Mouse (Mus musculus) spleen, postnatal 10 days (tissue): ENCODE data around the gene Zfp276.
"Not testable (repeated sequence)": the region's sequence is repeated elsewhere in the genome, so short reads cannot be mapped to it uniquely, and the experiment has no call there.

Experiments used
- DNase-seq, 2 experiments: peaks; one replicate each; pipeline ENCODE4 v3.0.0; 2021 to 2022; ENCODE audit warnings: low spot score in 2 of 2

Zfp276 gene

DNA sequence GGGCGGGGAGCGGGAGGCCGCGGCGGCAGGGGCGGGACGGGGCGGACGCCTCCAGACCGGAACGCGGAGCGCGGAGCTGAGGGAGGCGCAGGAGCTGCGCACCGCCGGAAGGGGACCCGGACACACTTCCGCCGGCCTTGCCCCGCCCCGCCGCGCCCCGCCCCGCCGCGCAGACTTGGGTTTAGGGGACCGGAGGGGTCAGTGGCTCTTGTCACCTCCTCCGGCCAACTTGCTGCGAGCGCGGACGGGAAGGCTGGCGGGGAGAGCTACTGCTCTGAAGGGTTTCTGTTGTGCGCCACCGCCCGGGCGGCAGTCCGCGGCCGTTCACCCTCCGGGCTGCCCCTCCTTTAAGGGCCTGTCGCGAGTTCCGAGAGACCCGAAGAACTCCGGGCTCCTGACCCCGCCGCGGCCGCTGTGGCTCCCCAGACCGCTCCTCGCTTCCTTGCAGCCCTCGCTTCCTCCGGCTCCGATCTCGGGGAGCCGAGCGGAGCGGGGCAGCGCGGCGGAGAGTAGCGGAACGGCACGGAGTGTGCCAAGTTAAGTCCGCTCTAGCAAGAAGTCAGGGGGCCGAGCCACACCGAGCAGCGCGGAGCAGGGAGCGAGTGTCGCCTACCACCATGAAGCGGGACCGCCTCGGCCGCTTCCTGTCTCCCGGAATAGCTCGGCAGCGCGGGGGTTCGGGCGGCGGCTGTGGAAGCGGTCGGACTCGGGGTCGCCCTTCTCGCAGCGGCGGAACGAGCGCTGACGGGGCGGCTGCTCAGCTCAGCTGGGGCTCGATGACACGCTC, at the start of gene Zfp276, which contains the start of gene Vps9d1:
Gene Zfp276, plus strand, starts transcription at position 97 of the 787 bp plus-strand sequence.
Gene Vps9d1, minus strand, starts transcription at position 250 of the 787 bp plus-strand sequence.
- DNase-seq, result peak; percentile 89 to 90

DNA sequence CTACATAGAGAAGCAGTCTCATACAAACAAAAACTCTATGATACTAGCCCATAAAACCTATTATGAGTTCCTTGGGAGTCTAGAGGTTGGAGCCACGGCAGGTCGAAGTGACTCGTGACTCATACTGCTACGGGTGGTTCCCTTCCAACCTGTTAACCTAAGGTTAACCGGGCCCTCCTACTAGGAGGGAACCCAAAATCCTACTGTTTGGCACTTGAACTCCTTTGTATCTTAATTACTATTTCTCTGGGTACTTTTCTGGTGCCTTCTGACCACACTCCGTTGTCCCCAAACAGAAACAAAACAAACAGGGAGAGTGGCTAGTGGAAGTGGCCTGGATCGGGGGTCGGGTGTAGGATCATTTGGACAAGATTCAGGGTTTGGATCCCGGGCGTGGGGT, 42.1 kb upstream of the Zfp276 start:
- no peak for DNase-seq

DNA sequence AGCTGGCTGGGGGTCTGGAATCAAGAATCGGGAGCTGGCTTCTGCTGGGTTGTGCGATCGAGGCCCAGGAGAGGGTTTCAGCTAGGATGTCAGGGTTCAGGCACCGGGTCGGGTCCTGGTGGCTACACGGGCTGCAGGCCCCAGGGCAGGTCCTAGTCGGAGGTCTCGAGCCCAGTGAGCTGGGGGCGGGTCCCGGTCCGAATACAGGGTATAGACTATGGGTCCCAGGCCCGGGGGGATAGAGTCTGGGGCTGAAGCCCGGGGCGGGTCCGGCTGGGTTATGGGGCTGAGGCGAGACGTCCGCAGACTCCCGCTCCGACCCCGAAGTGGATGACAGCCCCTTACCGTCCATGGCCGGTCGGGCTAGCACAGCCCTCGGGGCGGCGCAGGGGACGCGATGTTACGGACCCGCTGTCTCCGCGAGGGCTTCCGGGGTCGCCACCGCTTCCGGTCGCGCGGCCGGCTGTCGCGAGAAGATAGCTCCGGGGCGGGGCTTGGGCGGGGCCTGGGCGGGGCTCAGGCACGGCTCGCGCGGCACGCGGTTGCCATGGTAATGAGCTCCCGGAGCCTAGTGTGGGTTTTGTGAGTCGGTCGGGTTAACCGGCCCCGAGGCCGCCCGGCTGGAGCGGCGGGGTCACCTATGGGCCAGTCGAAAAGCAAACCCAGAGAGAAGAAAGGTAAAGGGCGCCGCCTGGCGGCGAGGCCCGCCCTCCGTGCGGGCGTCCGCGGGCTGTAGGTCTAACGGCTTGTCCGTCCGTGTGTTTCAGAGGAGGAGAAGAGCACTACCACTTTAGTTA, 41.5 kb upstream of the Zfp276 start, which contains the start of the genes Chmp1a and Spata33:
Gene Chmp1a, minus strand, starts transcription at position 443 of the 797 bp plus-strand sequence.
Gene Spata33, plus strand, starts transcription at position 512 of the 797 bp plus-strand sequence.
- DNase-seq, result peak; percentile 87 to 93

DNA sequence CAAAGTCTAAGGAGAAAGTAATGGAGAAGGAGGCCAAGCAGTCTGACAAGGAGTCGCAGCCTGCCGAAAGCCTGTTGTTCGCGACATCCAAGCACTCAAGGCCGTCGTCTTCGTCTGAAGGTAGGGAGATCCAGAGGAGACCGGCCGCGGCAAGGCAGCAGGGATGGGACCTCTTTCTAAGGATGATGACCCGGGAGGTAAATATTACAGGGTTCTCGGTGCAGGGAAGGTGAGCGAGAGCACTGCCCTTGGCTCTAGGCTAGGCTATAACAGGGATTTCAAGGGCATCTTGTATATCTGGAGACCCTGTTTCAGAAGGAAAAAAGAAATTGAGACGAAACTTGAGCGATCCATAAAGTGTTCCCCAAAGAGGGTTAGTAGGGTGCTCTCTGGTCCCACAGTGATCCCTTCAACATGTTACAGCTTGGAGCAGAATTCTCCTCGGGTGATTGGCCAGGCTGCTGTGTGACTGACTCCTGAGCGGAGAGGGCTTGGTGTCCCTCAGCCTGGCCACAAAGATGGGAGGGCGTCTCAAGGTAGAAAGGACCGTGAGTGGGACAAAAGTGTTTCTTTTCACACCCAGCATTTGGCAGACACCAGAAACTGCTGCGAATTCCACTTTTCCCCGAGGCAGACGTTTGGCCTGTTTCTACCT, 40.8 kb upstream of the Zfp276 start:
- no peak for DNase-seq

DNA sequence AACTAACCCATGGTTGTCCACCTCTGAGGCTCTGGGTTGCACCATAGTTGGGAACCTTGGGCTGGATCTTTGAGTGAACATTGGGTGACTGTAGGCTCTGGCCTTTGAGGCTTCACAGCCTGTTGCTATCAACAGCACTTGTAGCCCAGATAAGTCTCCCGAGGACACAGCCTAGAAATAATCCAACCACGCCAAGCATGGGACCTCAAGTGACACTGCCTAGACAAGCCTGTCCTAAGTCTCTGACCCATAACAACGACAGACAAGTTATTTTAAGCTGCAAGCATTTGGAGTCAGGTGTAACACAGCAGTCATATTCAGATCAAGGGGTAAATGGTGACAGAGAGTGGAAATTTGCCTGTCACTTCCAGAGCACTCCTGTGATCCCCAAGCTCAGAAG, 38.6 kb upstream of the Zfp276 start:
- DNase-seq, result no peak

DNA sequence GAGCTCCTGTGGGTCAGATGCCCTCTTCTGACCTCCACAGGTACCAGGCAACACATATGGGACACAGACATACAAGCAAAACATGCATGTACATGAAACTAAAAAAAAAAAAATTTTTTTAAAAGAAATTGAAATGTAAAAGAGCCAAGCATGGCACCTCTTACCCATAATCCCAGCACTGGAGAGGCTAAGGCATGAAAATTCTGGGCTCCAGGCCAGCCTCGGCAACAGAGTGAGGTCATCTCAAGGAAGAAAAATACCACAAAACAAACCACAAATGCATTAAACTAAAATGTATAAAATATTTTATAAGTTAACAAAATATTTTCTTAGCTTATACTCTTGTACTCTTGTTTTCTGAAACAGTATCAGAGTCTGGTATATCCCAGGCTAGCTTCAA, 33.1 kb upstream of the Zfp276 start:
- no peak for DNase-seq

DNA sequence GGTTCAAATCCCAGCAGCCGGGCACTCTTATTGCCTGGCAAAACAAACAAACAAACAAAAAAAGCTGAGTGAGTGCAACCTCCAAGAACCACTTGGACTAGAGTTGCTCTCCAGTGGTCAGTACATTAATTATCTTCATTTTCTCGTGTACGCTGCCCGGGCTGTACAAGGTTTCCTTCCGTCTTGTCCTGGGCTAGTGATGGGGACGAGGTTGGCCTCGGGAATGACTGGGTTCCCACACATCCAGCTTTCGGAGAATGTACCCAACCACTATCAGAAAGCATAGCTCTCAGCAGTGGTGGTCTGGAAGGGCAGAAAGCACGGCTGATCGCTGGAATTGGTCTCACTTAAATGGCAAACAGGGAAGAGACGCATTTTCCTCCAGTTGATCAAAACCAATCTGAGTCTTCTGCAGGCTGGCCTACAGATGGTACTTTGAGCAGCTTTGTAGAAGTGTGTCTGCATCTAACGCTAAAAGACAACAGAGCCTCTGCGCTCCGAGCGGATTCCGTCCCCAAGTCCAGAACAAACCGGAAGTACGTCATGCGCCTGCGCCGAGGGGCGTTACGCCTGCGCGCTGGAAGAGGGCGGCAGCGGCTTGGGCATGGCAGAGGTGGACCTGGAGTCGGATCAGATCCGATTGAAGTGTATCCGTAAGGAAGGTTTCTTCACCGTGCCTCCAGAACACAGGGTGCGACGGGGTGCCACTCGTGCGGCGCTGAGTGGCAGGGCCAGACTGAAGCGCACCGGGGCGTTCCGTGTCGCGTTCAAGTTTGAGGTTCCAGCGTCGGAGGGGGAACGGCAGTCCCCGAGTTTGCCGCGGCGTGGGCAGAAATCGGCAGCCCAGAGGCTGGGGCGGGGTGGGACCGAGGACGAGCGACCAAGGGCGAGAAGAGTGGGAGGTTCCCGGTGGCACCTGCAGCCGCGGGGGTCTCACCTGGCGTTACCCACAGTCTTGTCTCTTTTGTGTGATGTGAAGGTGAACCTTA, 29.4 kb upstream of the Zfp276 start, which contains the start of gene Cdk10:
Gene Cdk10, plus strand, starts transcription at position 565 of the 989 bp plus-strand sequence.
- peak; percentile 89 to 95 for DNase-seq

DNA sequence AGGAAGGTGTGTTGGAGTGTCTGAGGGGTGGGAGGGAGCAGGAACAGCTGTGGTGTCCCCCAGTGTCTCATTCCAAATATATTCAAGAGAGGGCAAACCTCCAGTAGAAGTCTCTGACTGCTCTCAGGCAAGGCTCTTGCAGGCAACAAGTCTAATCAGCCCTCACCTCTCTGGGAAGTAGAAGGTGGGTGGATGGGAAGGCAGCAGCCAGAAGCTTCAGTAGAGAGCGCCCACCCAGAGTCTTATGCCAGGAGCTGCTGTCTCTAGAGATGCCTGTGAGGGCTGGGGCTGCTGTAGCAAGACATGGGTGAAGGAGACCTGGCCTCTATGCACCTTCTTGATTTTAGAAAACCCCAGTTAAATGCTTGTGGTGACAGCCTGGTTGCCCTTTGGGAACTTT, 25.6 kb upstream of the Zfp276 start:
- no peak for DNase-seq

DNA sequence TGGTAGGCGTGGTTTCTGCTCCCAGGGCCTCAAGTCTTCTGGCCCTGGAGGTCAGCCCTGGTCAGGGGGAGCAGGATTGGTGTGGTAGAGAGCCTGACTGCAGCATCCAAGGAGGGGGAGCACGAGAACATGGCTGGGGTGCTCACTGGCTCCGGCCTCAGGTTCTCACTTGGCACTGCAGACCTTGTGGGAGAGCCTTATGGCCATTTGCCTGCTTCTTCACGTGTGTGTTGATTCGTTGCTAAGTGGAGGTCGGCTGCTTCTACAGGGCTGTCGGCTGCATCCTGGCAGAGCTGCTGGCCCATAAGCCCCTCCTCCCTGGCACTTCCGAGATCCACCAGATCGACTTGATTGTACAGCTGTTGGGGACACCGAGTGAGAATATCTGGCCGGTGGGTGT, 23.7 kb upstream of the Zfp276 start:
- not testable (repeated sequence) for DNase-seq

DNA sequence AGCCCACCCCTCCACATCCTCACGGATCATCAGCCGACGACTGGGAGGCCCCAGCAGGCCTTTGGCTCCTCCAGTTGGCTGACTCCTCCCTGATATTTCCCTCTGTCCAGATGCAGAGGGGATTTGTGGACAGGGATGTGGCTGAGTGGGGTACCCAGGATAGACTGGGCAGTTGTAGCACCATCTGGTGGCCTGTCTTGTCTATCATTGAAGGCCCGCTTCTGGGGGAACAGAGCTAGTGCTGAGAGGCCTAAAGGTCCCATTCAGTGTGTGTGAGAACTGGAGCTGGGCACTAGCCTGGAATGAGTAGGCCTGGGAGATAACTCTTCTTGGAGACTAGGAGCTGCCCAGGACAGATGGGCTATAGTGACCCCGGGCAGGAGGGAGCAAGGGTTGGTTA, 22.3 kb upstream of the Zfp276 start:
- DNase-seq, result no peak

DNA sequence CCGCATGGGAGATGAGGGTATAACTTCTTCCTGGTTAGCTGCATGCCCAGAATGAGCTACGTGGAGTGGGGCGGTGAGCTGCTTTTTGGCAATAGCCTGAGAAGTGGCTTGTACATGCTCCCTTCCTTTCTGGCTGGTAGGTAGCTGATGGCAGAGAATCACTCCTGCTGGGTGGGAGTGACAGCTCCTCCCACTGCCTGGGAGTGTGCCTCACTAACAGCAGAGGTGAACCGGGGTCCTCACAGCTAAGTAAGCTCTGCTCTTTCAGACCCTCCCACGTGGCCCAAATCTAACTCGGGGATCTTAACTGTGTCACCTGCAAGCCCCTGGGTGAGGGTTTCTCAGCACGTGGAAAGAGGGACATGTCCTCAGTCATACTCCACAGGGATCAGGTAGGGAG, 21.4 kb upstream of the Zfp276 start:
- no peak for DNase-seq

DNA sequence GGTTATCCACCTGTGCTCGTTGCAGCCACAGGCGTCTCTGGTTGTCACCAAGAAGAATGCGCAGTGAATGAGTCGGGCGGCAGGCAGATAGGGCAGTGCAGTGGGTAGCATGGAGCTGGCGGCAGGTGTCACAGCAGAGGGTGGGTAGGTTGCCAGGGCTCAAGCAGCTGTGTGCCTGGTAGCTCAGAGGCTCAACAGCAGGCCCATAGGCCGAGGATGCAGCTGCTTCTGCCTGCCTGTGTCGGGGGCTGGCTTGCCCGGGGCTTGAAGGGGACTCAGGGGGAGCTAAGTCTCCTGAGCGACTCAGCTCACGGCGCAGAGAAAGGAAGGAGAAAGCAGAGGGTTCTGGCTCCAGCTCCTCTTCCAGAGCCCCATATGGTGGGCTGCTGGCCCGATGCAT, 20.7 kb upstream of the Zfp276 start:
- DNase-seq, result no peak

DNA sequence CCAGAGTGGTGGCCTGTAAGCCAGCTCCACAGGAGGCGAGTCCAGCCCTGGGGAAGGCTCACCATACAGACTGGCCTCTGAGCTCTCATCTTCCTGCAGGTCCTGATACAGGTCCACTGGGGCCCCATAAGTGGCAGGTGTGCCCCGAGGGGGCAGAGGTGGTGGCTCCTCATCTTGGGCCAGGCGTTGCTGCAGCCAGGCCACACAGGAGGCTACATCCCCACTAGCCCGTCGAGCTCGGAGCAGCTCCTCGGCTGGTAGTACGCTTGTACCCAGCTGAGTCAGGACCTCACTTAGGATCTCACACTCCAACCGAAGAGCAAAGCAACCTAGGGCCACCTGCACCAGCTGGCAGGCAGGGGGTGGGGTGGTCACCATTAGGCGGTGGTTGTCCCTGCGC, 20.2 kb upstream of the Zfp276 start:
- no peak for DNase-seq

DNA sequence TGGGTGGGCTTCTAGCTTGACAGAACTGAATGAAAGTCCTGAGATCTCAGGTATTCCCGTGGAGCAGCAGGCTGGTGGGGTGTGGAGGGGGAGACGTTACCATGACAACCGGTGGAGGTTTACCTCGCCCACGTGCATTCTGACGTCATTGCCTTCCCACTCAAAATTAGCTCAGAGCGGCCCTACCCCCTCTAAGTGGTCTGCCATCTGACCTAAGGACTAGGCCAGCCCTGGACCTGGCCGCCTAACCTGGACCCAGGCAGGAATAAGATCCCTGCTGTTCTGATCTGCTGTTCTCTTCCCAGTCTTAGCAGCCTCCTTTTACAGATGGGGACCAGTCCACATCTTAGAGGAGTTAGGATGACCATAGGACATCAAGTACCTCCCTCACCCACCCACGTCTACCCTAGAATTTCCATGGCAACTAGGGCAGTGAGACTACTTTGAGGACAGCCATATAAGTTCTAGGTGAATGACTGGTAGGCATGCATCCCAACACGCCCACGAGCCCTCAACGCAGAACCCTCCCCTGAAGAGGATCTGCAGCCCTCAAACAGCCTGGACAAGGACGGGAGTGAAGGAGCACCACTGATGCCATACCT, 19.0 kb upstream of the Zfp276 start:
- DNase-seq, result no peak

DNA sequence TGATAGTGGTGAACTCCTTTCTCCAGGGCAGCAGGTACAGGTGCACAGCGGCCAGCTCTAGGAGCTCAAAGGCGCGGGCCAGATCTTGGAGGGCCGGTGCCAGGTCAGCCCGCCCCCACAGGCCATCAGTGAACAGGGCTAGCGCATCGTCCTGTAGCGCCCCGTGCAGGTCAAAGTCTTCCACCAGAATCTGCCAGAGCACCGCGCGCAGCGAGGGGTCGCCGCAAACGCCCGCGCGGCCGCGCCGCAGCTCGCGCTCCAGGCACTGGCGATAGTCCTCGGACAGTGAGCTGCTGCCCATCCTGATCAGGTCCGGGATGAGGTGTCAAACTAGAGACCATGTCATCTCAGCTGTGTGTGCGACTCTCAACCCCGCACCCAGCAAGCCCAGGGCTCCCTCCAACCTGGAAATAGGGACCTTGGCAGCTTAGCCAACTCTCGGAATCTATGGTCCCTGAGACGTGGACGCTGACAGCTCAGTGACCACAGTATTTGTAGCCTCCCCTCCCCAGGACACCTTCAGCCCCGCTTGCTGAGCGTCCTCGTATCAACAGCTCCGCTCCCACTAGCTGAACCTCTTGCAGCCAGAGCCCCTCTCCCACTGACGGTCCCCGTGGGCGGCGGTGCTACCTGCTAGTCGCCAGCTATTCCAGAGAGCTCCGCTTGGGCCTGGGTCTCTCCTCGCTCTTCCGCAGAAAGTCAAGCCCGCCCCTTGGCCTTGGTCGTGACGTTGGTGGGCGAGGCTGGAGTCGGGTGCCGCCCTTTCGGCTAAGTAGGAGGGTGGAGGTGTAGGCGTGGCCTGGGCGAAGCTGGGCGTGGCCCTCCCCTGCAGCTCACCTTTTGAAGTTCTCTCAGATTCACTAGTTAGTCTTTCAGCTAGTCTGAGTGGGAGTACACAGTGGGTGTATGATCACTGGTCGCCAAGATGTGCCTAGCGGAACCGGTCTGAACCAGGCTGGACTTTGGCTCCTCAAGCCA, 18.2 kb upstream of the Zfp276 start, which contains the start of gene Spata2l:
Gene Spata2l, minus strand, starts transcription at position 714 of the 978 bp plus-strand sequence.
- DNase-seq, result peak; percentile 76 to 92

DNA sequence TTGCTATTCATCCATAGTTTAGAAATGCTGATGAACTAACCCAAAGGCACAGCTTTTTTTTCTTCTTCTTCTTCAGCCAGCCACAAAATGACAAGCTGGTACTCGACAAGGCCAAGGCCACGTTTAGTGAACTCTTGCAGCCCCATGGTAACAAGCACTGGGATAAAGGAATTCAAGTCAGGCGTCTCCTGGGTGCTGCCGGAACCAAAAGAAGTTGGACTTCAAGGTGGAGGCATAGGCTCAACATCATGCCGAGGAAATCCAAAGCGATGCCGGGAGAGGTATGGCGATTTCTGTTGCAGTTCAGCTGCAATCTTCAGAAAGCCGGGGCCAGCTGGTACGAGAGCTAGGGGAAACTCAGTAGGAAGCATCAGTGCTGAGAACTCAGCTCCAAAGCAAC, 14.6 kb upstream of the Zfp276 start:
- DNase-seq, result no peak

DNA sequence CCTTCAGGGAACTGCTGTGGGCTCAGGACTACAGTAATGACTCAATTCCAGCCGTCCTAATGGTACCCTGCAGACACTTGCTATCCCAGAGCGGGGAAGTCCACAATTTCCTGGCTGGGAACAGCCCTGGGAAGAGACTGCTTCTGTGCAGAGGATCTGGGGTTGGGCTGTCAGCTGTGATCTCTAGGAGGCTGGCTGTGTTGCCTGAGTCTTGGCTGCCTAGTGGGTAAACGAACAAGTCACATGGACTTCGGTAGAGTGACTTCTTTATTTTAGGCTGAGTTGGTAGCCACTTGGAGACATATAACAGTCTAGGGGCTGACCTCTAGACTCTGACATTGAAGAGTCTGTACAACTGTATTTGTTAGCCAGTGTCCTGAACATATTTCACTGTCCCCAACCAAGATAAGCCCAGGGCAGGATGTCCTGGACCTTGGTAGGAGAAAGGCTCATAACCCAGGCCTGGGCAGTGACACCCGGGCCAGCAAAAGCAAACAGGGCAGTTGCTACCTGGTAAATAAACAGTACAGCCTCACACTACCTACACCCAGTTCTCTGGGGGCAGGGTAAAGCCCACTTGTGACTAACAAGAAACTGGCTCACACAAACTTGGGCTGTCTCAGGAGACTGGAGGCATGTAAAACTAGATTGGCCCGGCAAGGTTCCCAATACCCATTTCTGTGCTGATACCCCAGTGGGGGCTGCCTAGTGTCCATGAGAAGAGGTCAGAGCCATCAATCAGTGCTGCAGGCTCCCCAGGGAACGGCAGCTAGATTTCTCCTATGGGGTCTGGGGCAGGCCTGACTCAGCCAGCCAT, 11.7 kb upstream of the Zfp276 start:
- no peak for DNase-seq

DNA sequence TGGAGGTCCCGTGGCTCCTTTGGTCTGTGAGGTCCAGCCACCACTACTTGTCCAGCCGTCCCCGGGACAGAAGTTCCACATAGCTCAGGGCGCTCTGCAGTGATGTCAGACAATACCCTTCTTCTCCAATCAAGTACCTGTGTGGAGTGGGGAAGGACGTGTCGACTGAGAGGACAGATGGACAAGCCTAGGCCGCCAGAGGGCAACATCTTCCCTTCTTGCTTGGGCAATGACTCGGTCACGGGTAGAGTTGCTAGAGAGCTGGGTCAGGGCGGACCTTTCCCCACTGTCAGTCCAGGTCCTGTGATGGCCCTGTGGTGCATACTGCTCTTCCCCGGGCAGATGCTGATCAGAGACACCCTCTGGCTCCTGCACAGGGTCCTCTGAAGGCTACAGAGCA, 10.9 kb upstream of the Zfp276 start:
- DNase-seq, result no peak
